Mouse (Mus musculus): ENCODE measurements around the gene Man1c1. TPM values are rescaled to one million over a fixed set of nuclear protein-coding genes. Genes with fewer than 3 reads are reported as not detected.

The Man1c1 gene
- polyA plus RNA-seq, 1 experiment = 10.7 TPM

DNA sequence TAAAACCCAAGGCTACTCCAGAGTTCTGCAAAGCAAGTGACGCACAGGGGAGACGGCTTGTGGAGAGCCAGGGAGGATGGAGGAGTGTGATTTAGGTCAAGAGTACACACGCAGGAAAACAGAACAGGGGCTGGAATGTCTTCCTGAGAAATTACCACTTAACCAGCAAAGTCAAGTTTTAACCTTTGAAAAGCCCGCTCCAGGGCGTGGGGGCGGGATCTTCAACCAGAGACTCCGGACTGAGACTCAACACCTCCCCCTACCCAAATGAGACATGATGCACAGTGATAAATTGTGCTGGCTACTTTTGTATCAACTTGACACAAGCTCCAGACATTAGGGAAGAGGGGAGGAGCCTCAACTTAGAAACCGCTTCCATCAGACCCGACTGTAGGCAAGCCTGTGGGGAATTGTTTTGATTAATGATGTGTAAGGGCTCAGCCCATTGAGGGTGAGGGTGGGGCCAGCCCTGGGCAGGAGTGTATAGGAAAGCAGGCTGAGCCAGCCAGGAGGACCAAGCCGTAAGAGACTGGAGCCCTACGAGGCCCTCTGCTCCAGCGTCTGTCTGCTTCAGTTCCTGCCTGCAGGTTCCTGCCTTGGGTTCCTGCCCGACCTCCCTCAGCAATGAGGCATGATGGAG, 17.9 kb downstream of the Man1c1 start:
- no peak for DNase-seq (ENCODE audit: low read depth)
- no peak for TF ChIP-seq POLR2A (IDR thresholded peaks at IDR 0.05; ENCODE audit: borderline replicate concordance, extremely low read depth, insufficient read depth, insufficient read length, poor library complexity, severe bottlenecking)
- TF ChIP-seq CTCF (IDR thresholded peaks at IDR 0.05; ENCODE audit: borderline replicate concordance, extremely low read depth, insufficient read depth, insufficient read length) = no peak

DNA sequence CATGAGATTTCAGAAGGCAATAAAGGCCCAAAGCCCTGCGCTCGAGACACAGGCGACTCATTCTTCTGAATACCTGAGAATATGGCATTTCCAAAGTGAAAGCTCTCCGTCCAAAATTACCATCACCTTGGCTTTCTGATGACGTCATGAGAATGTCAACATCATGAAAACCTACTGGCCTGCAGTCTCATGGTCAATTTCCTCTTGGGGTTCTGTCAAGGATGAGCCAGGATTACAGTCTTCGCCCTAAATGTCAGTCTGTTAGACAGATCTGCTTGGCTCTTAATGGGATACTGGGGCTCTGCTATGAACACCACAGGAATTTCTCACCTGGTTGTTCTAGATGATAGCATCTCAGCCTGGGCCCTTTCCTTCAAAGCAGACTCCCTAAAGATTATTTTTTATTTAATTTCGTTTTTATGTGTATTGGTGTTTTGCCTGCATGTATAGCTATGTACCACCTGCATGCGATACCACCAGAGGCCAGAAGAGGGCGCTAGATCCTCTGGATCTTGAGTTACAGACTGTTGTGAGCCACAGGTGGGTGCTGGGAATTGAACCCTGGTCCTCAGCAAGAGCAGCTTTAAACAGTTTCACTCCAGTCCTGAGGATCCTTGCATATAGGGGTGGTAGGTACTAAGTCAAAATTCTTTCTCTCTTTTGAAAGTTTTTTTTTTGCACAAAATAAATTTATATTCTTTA, 19.3 kb downstream of the Man1c1 start:
- DNase-seq (ENCODE audit: low read depth) = no peak

DNA sequence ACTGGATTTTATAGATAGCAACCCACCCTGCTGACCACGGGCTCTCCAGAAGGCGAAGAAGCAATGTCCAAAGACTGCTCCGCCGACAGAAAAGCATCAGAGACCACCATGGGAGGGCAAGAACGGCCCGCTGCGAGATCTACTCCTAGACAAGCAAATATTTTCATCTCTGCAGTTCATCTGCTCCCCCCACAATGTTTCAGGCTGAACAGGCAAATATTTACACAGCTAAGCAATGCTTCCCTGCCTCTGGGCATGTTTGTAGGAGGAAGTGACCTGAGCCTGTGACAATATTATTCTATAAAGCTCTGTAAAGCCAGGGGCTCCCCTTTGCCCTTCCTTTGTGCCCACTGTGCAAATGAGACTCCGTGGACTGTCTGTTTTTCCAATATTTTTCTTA, 20.2 kb downstream of the Man1c1 start:
- no peak for TF ChIP-seq CTCF (IDR thresholded peaks at IDR 0.05; ENCODE audit: borderline replicate concordance, extremely low read depth, insufficient read depth, insufficient read length)
- TF ChIP-seq POLR2A (IDR thresholded peaks at IDR 0.05; ENCODE audit: borderline replicate concordance, extremely low read depth, insufficient read depth, insufficient read length, poor library complexity, severe bottlenecking) = no peak
- peak; percentile 35 for DNase-seq (ENCODE audit: low read depth)

More for the DNA sequence above, 19.3 kb downstream of the Man1c1 start:
- TF ChIP-seq CTCF (IDR thresholded peaks at IDR 0.05; ENCODE audit: borderline replicate concordance, extremely low read depth, insufficient read depth, insufficient read length) = peak; percentile 44; the same call in 1 of the 2 replicates
- no peak for TF ChIP-seq POLR2A (IDR thresholded peaks at IDR 0.05; ENCODE audit: borderline replicate concordance, extremely low read depth, insufficient read depth, insufficient read length, poor library complexity, severe bottlenecking)

DNA sequence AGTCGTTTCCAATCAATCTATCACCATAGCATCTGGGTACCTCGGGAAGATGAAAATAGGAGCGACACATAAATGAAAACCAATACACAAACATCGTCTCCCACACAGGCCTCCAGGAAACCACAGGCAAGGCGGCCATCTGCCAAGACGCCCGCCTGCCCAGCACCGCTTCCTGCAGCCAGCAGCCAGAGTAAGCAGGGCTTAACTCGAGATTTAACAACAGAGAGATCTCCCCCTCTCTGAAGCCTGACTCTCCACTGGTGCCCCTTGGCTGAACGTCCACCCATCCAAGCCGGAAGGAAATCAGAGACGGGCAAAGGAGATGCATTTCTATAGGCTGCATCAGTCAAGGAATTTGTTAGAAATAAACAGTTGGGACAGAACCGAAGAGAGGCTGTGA, 21.1 kb downstream of the Man1c1 start:
- peak; percentile 58 for DNase-seq (ENCODE audit: low read depth)
- TF ChIP-seq CTCF (IDR thresholded peaks at IDR 0.05; ENCODE audit: borderline replicate concordance, extremely low read depth, insufficient read depth, insufficient read length) (no peak), POLR2A (IDR thresholded peaks at IDR 0.05; ENCODE audit: borderline replicate concordance, extremely low read depth, insufficient read depth, insufficient read length, poor library complexity, severe bottlenecking) (no peak)

DNA sequence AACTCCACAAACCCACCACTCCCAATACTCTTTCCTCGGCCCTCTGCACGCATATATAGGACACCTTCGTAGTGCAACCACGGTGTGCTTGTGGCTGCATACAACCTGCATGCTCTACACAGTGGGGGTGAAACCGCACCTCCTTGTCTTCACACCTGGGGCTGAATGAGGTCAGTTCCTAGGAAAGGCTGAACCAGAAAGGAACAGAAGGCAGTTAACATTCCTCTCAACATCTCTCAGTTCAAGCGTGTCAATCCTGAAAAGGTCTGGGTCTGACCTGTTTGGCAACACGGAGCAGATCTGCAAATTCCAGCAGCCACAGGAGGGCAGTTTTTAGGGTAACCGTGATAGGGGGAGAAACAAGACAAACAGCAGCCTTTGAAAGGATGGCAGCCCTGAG, 21.7 kb downstream of the Man1c1 start:
- no peak for TF ChIP-seq POLR2A (IDR thresholded peaks at IDR 0.05; ENCODE audit: borderline replicate concordance, extremely low read depth, insufficient read depth, insufficient read length, poor library complexity, severe bottlenecking)
- no peak for TF ChIP-seq CTCF (IDR thresholded peaks at IDR 0.05; ENCODE audit: borderline replicate concordance, extremely low read depth, insufficient read depth, insufficient read length)
- no peak for DNase-seq (ENCODE audit: low read depth)

DNA sequence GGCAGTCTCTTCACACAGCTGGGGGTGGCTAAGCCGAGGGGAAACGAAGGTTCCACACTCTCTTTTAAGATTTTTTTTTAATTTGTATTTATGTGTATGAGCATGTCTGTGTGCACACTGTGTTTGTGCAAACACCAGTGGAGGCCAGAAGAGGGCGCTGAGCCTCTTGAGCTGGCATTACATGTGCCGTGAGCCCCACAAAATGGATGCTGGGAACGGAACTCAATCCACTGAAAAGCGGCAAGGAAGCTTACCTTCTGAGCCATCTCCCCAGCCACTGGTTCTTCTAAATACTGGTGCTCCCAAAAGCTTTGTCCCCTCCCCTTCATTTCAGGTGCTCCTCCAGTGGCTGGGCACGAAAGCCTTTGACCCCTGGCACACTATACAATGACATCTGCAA, 22.3 kb downstream of the Man1c1 start:
- TF ChIP-seq CTCF (IDR thresholded peaks at IDR 0.05; ENCODE audit: borderline replicate concordance, extremely low read depth, insufficient read depth, insufficient read length) = no peak
- TF ChIP-seq POLR2A (IDR thresholded peaks at IDR 0.05; ENCODE audit: borderline replicate concordance, extremely low read depth, insufficient read depth, insufficient read length, poor library complexity, severe bottlenecking) = no peak
- DNase-seq (ENCODE audit: low read depth) = no peak

DNA sequence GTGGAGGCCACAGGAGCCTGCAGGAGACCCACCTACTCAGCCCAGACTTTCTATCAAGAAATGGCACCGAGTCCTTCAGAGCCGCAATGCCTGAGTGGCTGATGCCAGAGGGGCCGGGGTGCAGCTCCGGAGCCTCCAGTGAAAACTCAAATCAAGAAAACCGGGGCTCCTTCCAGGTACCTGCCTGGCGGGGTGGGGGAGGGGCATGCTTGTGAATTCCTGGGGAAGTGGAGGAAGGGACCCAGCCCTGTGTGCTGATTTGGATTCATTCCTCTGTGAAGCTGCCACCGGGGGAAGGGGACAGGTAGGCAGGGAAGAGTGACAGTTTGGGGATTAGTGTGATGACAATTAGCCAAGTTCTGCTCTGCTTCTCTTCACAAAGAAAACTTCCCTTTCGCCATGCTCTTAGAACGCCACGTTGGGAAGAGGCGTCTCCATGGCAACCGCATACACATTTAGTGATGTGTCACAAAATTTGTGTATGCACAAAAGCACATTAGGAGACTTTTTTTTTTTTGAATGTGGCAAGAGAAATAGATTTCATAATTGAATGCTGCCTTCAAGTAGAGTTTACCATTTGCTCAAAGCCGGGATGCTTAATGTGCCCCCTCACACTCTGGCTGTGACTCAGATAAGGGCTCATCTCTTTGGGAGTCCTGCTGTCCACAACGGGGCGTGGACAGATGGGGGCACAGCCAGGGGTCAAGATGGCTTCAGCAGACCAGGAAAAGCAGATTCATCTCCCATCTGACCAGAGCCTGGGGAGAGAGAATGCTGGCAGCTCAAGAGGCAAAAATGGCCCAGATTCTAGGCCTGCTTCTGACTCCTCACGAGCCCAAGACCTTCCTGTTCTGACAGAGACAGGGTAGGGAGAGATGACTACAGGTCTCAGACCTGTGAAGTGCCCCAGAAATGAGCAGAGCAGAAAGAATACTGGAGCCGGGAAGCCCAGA, 26.3 kb downstream of the Man1c1 start:
- DNase-seq (ENCODE audit: low read depth) = peak; percentile 75
- TF ChIP-seq POLR2A (IDR thresholded peaks at IDR 0.05; ENCODE audit: borderline replicate concordance, extremely low read depth, insufficient read depth, insufficient read length, poor library complexity, severe bottlenecking) = no peak
- no peak for TF ChIP-seq CTCF (IDR thresholded peaks at IDR 0.05; ENCODE audit: borderline replicate concordance, extremely low read depth, insufficient read depth, insufficient read length)

DNA sequence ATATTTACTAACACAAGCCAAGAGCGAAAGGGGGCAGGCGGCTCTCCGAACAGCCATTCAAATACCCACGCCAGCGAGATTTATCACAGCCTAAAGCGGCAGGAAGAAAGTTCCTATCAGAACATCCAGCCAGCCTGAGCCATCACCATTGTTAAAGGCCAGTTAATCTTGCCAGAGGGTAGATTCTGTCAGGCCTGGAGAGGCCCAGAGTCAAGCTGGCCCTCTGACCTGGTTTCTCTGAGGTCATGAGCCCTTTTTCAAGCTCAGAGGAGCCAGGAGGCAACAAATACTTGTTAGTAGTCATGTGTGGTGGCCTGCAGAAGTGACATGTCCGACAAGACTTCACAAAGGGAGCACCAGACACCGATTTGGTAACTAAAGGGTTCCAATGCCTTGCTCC, 28.3 kb downstream of the Man1c1 start:
- TF ChIP-seq CTCF (IDR thresholded peaks at IDR 0.05; ENCODE audit: borderline replicate concordance, extremely low read depth, insufficient read depth, insufficient read length) (no peak), POLR2A (IDR thresholded peaks at IDR 0.05; ENCODE audit: borderline replicate concordance, extremely low read depth, insufficient read depth, insufficient read length, poor library complexity, severe bottlenecking) (no peak)
- DNase-seq (ENCODE audit: low read depth) = no peak

DNA sequence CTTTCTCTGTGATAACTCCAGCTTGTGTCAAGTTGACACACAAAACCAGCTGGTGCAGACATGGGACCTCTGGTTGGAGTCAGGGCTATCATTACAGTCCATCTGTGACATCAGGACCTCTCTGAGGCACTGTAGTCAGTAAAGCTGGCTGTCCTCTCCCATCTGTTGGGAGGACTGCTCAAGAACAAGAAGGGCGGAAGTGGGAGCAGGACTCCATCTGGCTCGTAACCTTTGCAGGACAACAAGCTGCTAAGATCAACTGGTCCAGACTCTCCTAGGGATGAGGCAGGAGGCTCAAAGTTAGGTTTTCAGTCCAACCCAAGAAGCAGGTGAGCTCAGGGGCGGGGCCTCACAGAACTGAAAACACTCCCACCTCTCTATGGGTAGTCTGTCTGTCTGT, 29.1 kb downstream of the Man1c1 start:
- no peak for TF ChIP-seq CTCF (IDR thresholded peaks at IDR 0.05; ENCODE audit: borderline replicate concordance, extremely low read depth, insufficient read depth, insufficient read length)
- TF ChIP-seq POLR2A (IDR thresholded peaks at IDR 0.05; ENCODE audit: borderline replicate concordance, extremely low read depth, insufficient read depth, insufficient read length, poor library complexity, severe bottlenecking) = no peak
- DNase-seq (ENCODE audit: low read depth) = no peak

DNA sequence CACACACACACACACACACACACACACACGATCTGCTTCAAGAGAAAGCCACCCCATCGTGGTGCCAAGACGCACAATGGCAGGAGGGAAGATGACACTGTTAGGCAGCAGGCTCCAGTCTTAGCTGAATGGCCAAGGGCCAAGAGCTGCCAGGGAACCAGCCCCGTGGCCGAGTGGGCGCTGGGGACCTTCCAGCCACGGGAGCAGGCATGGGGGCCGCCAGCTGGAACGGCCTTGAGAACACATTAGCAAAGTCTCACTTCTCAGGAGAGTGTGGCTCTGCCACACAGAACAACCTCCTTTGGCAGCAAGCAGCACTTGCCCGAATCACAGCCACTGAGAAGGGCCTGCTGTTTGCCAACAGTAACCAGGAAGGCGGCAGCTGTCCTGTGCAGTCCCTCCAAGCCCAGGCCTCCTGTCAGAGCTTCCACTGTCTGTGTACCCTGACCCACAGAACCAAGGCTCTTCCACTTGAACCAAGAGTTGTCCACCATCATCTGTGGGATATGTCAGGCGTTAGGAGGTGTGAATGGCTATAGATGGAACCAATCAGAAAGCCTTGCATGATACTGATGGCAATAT, 30.1 kb downstream of the Man1c1 start:
- TF ChIP-seq CTCF (IDR thresholded peaks at IDR 0.05; ENCODE audit: borderline replicate concordance, extremely low read depth, insufficient read depth, insufficient read length) = no peak
- no peak for TF ChIP-seq POLR2A (IDR thresholded peaks at IDR 0.05; ENCODE audit: borderline replicate concordance, extremely low read depth, insufficient read depth, insufficient read length, poor library complexity, severe bottlenecking)
- peak; percentile 72 for DNase-seq (ENCODE audit: low read depth)

DNA sequence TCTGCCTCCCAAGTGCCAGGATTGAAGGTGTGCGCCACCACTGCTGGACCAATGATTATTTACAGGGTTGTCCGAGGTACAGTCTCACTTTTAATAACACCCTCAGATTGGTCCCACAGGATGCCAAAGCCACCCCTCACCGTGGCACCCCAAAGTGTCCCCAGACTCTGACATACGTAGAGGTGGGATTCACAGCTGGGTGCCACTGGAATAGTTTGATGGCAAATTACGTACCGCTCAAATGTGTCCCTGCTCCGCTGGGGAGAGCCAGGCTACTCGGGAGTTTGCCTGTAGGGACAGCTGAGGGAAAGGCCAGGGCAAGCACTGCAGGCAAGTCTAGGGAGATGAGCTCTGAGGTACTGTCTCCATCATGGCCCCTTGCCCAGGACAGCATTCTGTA, 30.9 kb downstream of the Man1c1 start:
- TF ChIP-seq POLR2A (IDR thresholded peaks at IDR 0.05; ENCODE audit: borderline replicate concordance, extremely low read depth, insufficient read depth, insufficient read length, poor library complexity, severe bottlenecking) (no peak), CTCF (IDR thresholded peaks at IDR 0.05; ENCODE audit: borderline replicate concordance, extremely low read depth, insufficient read depth, insufficient read length) (no peak)
- DNase-seq (ENCODE audit: low read depth) = no peak

Measured in brain, embryonic 14.5 days (tissue).